Mouse (Mus musculus): ENCODE data around the gene Etl4. TPM values are rescaled to one million over a fixed set of nuclear protein-coding genes. Genes with fewer than 3 reads are reported as not detected.

The Etl4 gene
- polyA plus RNA-seq, 1 experiment, result 7.4 TPM

- no peaks in the 10 kb centered on the region for H3K79me2 ChIP-seq (ENCODE audit: control insufficient read depth, insufficient read depth)
- H3ac ChIP-seq (ENCODE audit: control insufficient read depth, insufficient read length), result no peak overlapping the region
- TF ChIP-seq POLR2A (IDR thresholded peaks at IDR 0.05; ENCODE audit: insufficient read length, low read depth), result no peak
- H3K4me2 ChIP-seq (ENCODE audit: low read depth), result no peak overlapping the region
- no peak overlapping the region for H3K4me3 ChIP-seq
- no peaks in the 10 kb centered on the region for H3K27me3 ChIP-seq (ENCODE audit: control insufficient read depth, insufficient read depth, insufficient read length)
- H3K36me3 ChIP-seq (ENCODE audit: control insufficient read depth, insufficient read depth), result no peaks in the 10 kb centered on the region
These were observed 650.1 kb downstream of the Etl4 start for GRCm38 (mm10) chr2:20559723-20560122.

- H3K36me3 ChIP-seq (ENCODE audit: control insufficient read depth, insufficient read depth), result no peaks in the 10 kb centered on the region
- TF ChIP-seq USF1 (IDR thresholded peaks at IDR 0.05; ENCODE audit: low read depth) (no peak), E2F4 (IDR thresholded peaks at IDR 0.05; ENCODE audit: insufficient read depth) (no peak), MYOD1 (IDR thresholded peaks at IDR 0.05; ENCODE audit: control insufficient read depth in 1 of 3, insufficient read length in 2 of 3, low read depth in 2 of 3) (no peak), SRF (IDR thresholded peaks at IDR 0.05; ENCODE audit: control insufficient read depth, insufficient read length, low read depth) (no peak), POLR2A (IDR thresholded peaks at IDR 0.05; ENCODE audit: insufficient read length, low read depth) (no peak), TCF12 (IDR thresholded peaks at IDR 0.05; ENCODE audit: insufficient read depth, poor library complexity, severe bottlenecking) (no peak), TCF3 (IDR thresholded peaks at IDR 0.05; ENCODE audit: insufficient read length, low read depth) (no peak), REST (IDR thresholded peaks at IDR 0.05; ENCODE audit: insufficient read depth, insufficient read length) (no peak), POLR2AphosphoS2 (IDR thresholded peaks at IDR 0.05; ENCODE audit: insufficient read length, low read depth) (no peak), MYOG (IDR thresholded peaks at IDR 0.05; ENCODE audit: control insufficient read depth in 1 of 3, insufficient read depth in 1 of 3, insufficient read length in 2 of 3, low read depth in 2 of 3) (no peak), CEBPB (IDR thresholded peaks at IDR 0.05; ENCODE audit: insufficient read depth, poor library complexity, severe bottlenecking) (no peak), MAX (IDR thresholded peaks at IDR 0.05; ENCODE audit: low read depth) (no peak)
- H3ac ChIP-seq (ENCODE audit: control insufficient read depth, insufficient read length), result no peak overlapping the region
- H3K4me2 ChIP-seq (ENCODE audit: low read depth), result no peak overlapping the region
- H3K79me2 ChIP-seq (ENCODE audit: control insufficient read depth, insufficient read depth), result no peaks in the 10 kb centered on the region
- no peak overlapping the region for H3K4me3 ChIP-seq
- H3K27me3 ChIP-seq (ENCODE audit: control insufficient read depth, insufficient read depth, insufficient read length), result no peaks in the 10 kb centered on the region
These were observed 651.0 kb downstream of the Etl4 start for GRCm38 (mm10) chr2:20560581-20560980.

- H3K79me2 ChIP-seq (ENCODE audit: control insufficient read depth, insufficient read depth), result no peaks in the 10 kb centered on the region
- H3K36me3 ChIP-seq (ENCODE audit: control insufficient read depth, insufficient read depth), result no peaks in the 10 kb centered on the region
- no peaks in the 10 kb centered on the region for H3K27me3 ChIP-seq (ENCODE audit: control insufficient read depth, insufficient read depth, insufficient read length)
- TF ChIP-seq MYOD1 (IDR thresholded peaks at IDR 0.05; ENCODE audit: control insufficient read depth in 1 of 3, insufficient read length in 2 of 3, low read depth in 2 of 3) (no peak), TCF3 (IDR thresholded peaks at IDR 0.05; ENCODE audit: insufficient read length, low read depth) (no peak), MYOG (IDR thresholded peaks at IDR 0.05; ENCODE audit: control insufficient read depth in 1 of 3, insufficient read depth in 1 of 3, insufficient read length in 2 of 3, low read depth in 2 of 3) (no peak), TCF12 (IDR thresholded peaks at IDR 0.05; ENCODE audit: insufficient read depth, poor library complexity, severe bottlenecking) (no peak), POLR2AphosphoS2 (IDR thresholded peaks at IDR 0.05; ENCODE audit: insufficient read length, low read depth) (no peak), REST (IDR thresholded peaks at IDR 0.05; ENCODE audit: insufficient read depth, insufficient read length) (no peak), POLR2A (IDR thresholded peaks at IDR 0.05; ENCODE audit: insufficient read length, low read depth) (no peak), SRF (IDR thresholded peaks at IDR 0.05; ENCODE audit: control insufficient read depth, insufficient read length, low read depth) (no peak), E2F4 (IDR thresholded peaks at IDR 0.05; ENCODE audit: insufficient read depth) (no peak), MAX (IDR thresholded peaks at IDR 0.05; ENCODE audit: low read depth) (no peak), CEBPB (IDR thresholded peaks at IDR 0.05; ENCODE audit: insufficient read depth, poor library complexity, severe bottlenecking) (no peak), USF1 (IDR thresholded peaks at IDR 0.05; ENCODE audit: low read depth) (no peak)
- H3K4me3 ChIP-seq, result no peak overlapping the region
- no peak overlapping the region for H3K4me2 ChIP-seq (ENCODE audit: low read depth)
- no peak overlapping the region for H3ac ChIP-seq (ENCODE audit: control insufficient read depth, insufficient read length)
These were observed 653.5 kb downstream of the Etl4 start for GRCm38 (mm10) chr2:20563036-20563435.

- TF ChIP-seq REST (IDR thresholded peaks at IDR 0.05; ENCODE audit: insufficient read depth, insufficient read length), result no peak
- TF ChIP-seq CEBPB (IDR thresholded peaks at IDR 0.05; ENCODE audit: insufficient read depth, poor library complexity, severe bottlenecking), result no peak
- TF ChIP-seq TCF12 (IDR thresholded peaks at IDR 0.05; ENCODE audit: insufficient read depth, poor library complexity, severe bottlenecking), result no peak
- TF ChIP-seq POLR2AphosphoS2 (IDR thresholded peaks at IDR 0.05; ENCODE audit: insufficient read length, low read depth), result no peak
- no peak for TF ChIP-seq SRF (IDR thresholded peaks at IDR 0.05; ENCODE audit: control insufficient read depth, insufficient read length, low read depth)
- no peak for TF ChIP-seq TCF3 (IDR thresholded peaks at IDR 0.05; ENCODE audit: insufficient read length, low read depth)
- TF ChIP-seq E2F4 (IDR thresholded peaks at IDR 0.05; ENCODE audit: insufficient read depth), result no peak
- TF ChIP-seq USF1 (IDR thresholded peaks at IDR 0.05; ENCODE audit: low read depth), result no peak
- no peak for TF ChIP-seq MAX (IDR thresholded peaks at IDR 0.05; ENCODE audit: low read depth)
- TF ChIP-seq MYOD1 (IDR thresholded peaks at IDR 0.05; ENCODE audit: control insufficient read depth in 1 of 3, insufficient read length in 2 of 3, low read depth in 2 of 3), result no peak
- no peak for TF ChIP-seq POLR2A (IDR thresholded peaks at IDR 0.05; ENCODE audit: insufficient read length, low read depth)
- TF ChIP-seq MYOG (IDR thresholded peaks at IDR 0.05; ENCODE audit: control insufficient read depth in 1 of 3, insufficient read depth in 1 of 3, insufficient read length in 2 of 3, low read depth in 2 of 3), result no peak
- no peaks in the 10 kb centered on the region for H3K79me2 ChIP-seq (ENCODE audit: control insufficient read depth, insufficient read depth)
- H3K4me2 ChIP-seq (ENCODE audit: low read depth), result no peak overlapping the region
- no peaks in the 10 kb centered on the region for H3K36me3 ChIP-seq (ENCODE audit: control insufficient read depth, insufficient read depth)
- no peaks in the 10 kb centered on the region for H3K27me3 ChIP-seq (ENCODE audit: control insufficient read depth, insufficient read depth, insufficient read length)
- no peak overlapping the region for H3K4me3 ChIP-seq
- no peak overlapping the region for H3ac ChIP-seq (ENCODE audit: control insufficient read depth, insufficient read length)
These were observed 658.9 kb downstream of the Etl4 start for GRCm38 (mm10) chr2:20568456-20568855.

GRCm38 (mm10) chr2:20571940-20572339 is 662.4 kb downstream of the Etl4 start:
- no peaks in the 10 kb centered on the region for H3K27me3 ChIP-seq (ENCODE audit: control insufficient read depth, insufficient read depth, insufficient read length)
- H3K4me3 ChIP-seq, result no peak overlapping the region
- no peaks in the 10 kb centered on the region for H3K79me2 ChIP-seq (ENCODE audit: control insufficient read depth, insufficient read depth)
- no peak overlapping the region for H3K4me2 ChIP-seq (ENCODE audit: low read depth)
- no peaks in the 10 kb centered on the region for H3K36me3 ChIP-seq (ENCODE audit: control insufficient read depth, insufficient read depth)
- H3ac ChIP-seq (ENCODE audit: control insufficient read depth, insufficient read length), result no peak overlapping the region
- TF ChIP-seq POLR2A (IDR thresholded peaks at IDR 0.05; ENCODE audit: insufficient read length, low read depth) (no peak), SRF (IDR thresholded peaks at IDR 0.05; ENCODE audit: control insufficient read depth, insufficient read length, low read depth) (no peak), MYOG (IDR thresholded peaks at IDR 0.05; ENCODE audit: control insufficient read depth in 1 of 3, insufficient read depth in 1 of 3, insufficient read length in 2 of 3, low read depth in 2 of 3) (no peak), REST (IDR thresholded peaks at IDR 0.05; ENCODE audit: insufficient read depth, insufficient read length) (no peak), MYOD1 (IDR thresholded peaks at IDR 0.05; ENCODE audit: control insufficient read depth in 1 of 3, insufficient read length in 2 of 3, low read depth in 2 of 3) (no peak), MAX (IDR thresholded peaks at IDR 0.05; ENCODE audit: low read depth) (no peak), USF1 (IDR thresholded peaks at IDR 0.05; ENCODE audit: low read depth) (no peak)

Measured in myocyte (in vitro differentiated cells).